Mouse (Mus musculus): ENCODE results near the gene Pa2g4.
A peak's percentile ranks its signal among the peaks of the same experiment; 100 is the strongest.
"Not testable (repeated sequence)": the region's sequence is repeated elsewhere in the genome, so short reads cannot be mapped to it uniquely, and the experiment has no call there.

Gene Pa2g4

GRCm38 (mm10) chr10:128565788-128566531 is at the start of gene Pa2g4:
Gene Pa2g4, minus strand, starts transcription at chr10:128565987.
- DNase-seq = peak; percentile 98 to 99

GRCm38 (mm10) chr10:128614934-128615333 is 49.1 kb upstream of the Pa2g4 start:
- no peak for DNase-seq

- DNase-seq = not testable (repeated sequence)
Observed at GRCm38 (mm10) chr10:128613820-128614219, 48.0 kb upstream of the Pa2g4 start.

- no peak for DNase-seq
Observed at GRCm38 (mm10) chr10:128613154-128613440, 47.3 kb upstream of the Pa2g4 start.

GRCm38 (mm10) chr10:128612433-128613153 is 46.8 kb upstream of the Pa2g4 start:
- peak; percentile 75 to 89 for DNase-seq

- no peak for DNase-seq
Observed at GRCm38 (mm10) chr10:128606483-128606882, 40.7 kb upstream of the Pa2g4 start.

GRCm38 (mm10) chr10:128602470-128603128 is 36.8 kb upstream of the Pa2g4 start:
- DNase-seq = no peak

GRCm38 (mm10) chr10:128601499-128601898 is 35.7 kb upstream of the Pa2g4 start:
- no peak for DNase-seq

- DNase-seq = no peak
Observed at GRCm38 (mm10) chr10:128598476-128598875, 32.7 kb upstream of the Pa2g4 start.

- no peak for DNase-seq
Observed at GRCm38 (mm10) chr10:128592797-128593196, 27.0 kb upstream of the Pa2g4 start.

GRCm38 (mm10) chr10:128591436-128591835 is 25.6 kb upstream of the Pa2g4 start:
- DNase-seq = no peak

GRCm38 (mm10) chr10:128590193-128590690 is 24.5 kb upstream of the Pa2g4 start:
- DNase-seq = peak; percentile 69 to 91

GRCm38 (mm10) chr10:128589464-128590192 is 23.8 kb upstream of the Pa2g4 start, which contains the start of gene Erbb3:
Gene Erbb3, minus strand, starts transcription at chr10:128589652.
- DNase-seq = peak; percentile 80 to 85

- DNase-seq = peak; percentile 78 to 83
Observed at GRCm38 (mm10) chr10:128588775-128589463, 23.1 kb upstream of the Pa2g4 start.

- peak in 1 of 2 experiments; percentile 48 for DNase-seq
Observed at GRCm38 (mm10) chr10:128588136-128588535, 22.3 kb upstream of the Pa2g4 start.

GRCm38 (mm10) chr10:128587697-128588096 is 21.9 kb upstream of the Pa2g4 start:
- DNase-seq = peak; percentile 80 to 88

- no peak for DNase-seq
Observed at GRCm38 (mm10) chr10:128587120-128587519, 21.3 kb upstream of the Pa2g4 start.

- DNase-seq = no peak
Observed at GRCm38 (mm10) chr10:128586546-128586945, 20.8 kb upstream of the Pa2g4 start.

- peak; percentile 72 to 78 for DNase-seq
Observed at GRCm38 (mm10) chr10:128584386-128584785, 18.6 kb upstream of the Pa2g4 start.

GRCm38 (mm10) chr10:128583644-128584043 is 17.9 kb upstream of the Pa2g4 start:
- DNase-seq = peak; percentile 90 to 95

GRCm38 (mm10) chr10:128579731-128580130 is 13.9 kb upstream of the Pa2g4 start:
- no peak for DNase-seq

GRCm38 (mm10) chr10:128579298-128579697 is 13.5 kb upstream of the Pa2g4 start:
- no peak for DNase-seq

Data from kidney, postnatal 36 days (tissue).